Mouse (Mus musculus): ENCODE measurements around the gene Rtl10.

GRCm38 (mm10) chr16:18498996-18499395, 295 bp downstream of the Rtl10 start:
- no peak for TF ChIP-seq CTCF (IDR thresholded peaks at IDR 0.05; ENCODE audit: extremely low read depth, insufficient read length, insufficient replicate concordance, low read depth, low read length)
- TF ChIP-seq POLR2A (IDR thresholded peaks at IDR 0.05; ENCODE audit: low read depth, low read length), result no peak

Measured in small intestine, adult 2 months (tissue).